Mouse (Mus musculus) T-helper 1 cell (primary cell): ENCODE data around the gene Mak.
"Not testable (repeated sequence)": the region's sequence is repeated elsewhere in the genome, so short reads cannot be mapped to it uniquely, and the experiment has no call there.

Experiments
- in situ Hi-C: fragments of 300-600 bp; cut with MboI, MseI; formaldehyde crosslinking; loops from one replicate; pipeline ENCODE4 v1.15.1; 2025; ENCODE audit warnings: high pct_unique_total_duplicates

Mak gene

DNA sequence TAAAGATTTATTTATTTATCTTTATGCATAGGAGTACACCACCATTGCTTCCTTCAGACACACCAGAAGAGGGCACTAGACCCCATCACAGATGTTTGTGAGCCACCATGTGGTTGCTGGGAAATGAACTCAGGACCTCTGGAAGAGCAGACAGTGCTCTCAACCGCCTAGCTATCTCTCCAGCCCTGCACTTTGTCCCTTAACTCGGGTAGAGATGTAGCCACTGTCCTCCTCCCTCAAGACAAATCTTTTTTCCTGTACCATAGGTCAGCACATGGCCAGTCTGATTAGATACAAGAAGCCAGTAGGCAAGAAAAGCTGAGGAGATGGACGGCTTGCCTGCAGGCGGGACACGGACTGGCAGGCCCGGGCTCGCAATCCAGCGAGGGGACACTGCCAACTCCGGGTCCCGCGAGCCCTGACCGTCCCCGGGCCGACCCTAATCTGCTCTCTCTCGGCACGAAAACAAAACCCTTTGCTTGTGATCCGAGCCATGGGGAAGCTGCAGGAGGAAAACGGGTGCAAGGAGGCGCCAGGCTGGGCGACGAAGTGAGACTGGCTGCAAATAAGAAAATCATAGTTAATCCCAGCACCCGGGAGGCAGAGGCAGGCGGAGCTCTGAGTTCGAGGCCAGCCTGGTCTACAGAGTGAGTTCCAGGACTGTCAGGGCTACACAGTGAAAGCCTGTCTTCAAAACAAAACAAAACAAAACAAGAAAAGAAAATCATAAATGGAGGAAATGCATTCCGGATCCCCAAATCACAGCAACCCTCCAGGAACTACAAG lies 79.2 kb downstream of the Mak start:
- in situ Hi-C loops, result no loop called here

DNA sequence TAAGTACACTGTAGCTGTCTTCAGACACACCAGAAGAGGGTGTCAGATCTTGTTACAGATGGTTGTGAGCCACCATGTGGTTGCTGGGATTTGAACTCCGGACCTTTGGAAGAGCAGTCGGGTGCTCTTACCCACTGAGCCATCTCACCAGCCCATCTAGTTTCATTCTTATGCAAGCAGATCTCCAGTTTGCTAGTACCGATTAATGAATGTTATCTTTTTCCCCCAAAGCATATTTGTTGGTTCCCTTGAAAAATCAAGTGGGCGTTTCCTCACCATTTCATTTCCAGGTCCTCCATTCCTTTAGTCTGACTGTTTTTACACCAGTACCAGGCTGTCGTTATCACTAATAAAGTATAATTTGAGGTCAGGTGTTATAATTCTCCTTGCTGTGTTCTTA lies 81.0 kb downstream of the Mak start:
- in situ Hi-C loops, result not testable (repeated sequence)

DNA sequence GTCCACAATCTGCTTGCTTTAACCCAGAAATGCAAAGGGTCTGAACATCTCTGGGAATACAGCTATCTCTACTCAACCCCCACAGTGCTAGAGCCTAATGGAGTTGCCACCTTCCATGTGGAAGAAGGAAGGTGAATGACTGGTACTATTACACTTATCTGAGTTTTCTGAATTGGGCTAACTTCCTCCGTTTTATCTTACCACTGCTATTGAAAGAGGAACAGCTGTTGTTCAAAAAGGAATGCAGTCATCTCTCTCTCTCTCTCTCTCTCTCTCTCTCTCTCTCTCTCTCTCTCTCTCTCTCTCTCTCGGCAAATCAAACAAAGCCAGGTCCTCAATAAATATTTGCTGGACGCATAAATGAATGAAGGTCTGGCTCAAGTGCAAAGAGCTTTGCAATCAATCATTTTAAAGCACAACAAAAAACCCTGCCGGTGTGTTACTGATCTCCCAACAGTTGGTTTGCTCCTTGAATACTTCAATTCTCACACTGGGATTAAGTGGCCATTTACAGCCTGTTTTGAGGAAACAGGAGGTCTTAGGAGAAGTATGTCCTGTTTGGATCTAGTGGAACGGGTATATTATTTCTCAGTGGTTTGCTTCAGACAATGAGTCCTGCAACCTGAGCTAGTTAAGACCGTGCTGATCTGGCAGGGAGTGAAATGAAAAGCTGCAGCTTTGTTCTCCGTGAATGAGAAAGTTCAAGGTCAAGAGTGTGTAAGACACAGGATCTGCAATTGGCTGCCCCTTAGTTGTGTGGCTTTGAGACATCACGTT lies 84.8 kb downstream of the Mak start:
- in situ Hi-C loops, result no loop called here

DNA sequence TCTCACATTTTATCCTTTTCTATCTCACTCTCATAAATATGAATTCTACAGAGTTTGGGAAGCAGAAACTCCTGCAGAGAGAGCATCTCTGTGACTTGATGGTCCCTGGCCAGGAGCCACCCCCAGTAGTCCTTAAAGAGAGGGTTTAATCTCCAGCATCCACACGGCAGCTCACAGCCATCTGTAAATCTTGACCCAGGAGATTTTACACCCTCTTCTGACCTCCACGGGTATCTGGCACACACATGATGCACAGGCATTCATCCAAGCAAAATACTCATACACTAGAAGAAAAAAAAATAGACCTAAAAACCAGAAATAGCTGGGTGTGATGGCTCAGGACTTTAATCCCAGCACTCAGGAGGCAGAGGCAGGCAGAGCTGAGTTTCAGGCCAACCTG lies 91.1 kb downstream of the Mak start:
- in situ Hi-C loops, result no loop called here

DNA sequence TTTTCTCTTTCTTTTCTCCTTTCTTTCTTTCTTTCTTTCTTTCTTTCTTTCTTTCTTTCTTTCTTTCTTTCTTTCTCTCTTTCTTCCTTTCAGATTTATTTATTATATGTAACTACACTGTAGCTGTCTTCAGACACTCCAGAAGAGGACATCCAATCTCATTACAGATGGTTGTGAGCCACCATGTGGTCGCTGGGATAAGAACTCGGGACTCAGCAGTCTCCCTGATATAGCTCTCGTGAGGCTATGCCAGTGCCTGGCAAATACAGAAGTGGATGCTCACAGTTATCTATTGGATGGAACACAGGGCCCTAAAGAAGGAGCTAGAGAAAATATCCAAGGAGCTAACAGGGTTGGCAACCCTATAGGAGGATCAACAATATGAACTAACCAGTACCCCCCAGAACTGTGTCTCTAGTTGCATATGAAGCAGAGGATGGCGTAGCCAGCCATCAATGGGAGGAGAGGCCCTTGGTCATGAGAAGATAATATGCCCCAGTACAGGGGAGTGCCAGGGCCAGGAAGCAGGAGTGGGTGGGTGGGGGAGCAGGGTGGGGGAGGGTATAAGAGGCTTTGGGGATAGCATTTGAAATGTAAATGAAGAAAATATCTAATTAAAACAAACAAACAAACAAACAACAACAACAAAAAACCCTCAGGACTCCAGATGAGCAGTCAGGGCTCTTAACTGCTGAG lies 91.8 kb downstream of the Mak start:
- in situ Hi-C loops, result not testable (repeated sequence)

DNA sequence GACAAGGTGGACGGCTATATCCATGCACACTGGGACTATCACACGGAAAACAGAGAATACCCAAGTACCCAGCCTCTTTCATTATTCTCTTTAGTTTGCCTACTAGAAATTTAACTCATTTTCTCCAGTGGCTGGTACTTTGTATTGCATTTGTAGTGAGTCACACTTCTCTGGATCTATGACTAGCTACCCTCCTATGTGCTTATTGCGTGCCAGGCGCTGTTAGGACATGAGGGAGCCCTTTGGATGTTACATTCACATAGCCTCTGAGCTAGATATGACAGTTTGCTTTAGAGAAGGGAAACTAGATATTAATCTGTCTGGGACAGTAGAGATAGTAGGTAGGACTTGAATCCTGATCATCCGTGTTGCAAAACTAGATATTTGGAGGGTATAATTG lies 93.4 kb downstream of the Mak start:
- in situ Hi-C loops, result no loop called here

DNA sequence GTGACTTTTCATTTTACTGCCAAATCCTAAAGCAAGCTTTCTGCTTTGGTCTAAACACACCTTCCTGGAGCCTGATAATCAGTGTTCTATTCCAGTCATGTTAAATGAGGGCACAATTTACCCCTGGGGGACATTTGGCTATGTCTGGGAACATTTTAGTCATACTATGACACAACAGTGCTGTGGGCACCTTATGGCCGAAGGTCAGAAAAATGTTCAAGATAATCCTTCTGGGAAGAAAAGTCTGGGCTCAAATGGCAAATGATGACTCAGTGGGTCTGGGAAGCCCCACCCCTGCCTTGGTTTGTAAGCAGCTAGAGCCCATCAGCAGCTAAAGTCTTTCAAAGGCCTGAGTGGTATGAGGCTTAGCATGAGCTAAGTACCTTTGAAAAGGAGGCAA lies 96.7 kb downstream of the Mak start:
- in situ Hi-C loops, result no loop called here

DNA sequence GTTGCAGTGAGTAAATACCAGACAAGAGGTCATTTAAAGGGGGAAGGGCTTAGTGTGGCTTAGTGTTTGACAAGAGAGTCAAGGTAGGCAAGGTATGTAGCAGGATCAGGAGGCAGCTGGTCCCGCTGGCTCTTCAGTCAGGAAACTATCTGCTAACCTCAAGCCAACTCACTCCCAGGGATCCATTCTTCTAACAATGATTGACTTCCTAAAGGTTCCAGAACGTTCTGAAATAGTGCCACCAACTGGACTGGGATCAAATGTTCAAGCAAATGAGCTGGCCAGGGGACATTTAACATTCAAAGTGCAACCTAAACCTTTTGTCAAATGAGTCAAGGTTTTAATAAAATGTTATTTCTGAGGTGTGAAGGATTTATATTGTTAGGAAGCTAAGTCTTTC lies 100.2 kb downstream of the Mak start:
- in situ Hi-C loops, result loop anchor here (10.0 kb wide), 1 partner anchor 135 kb away; no protein-coding TSS in a partner anchor

DNA sequence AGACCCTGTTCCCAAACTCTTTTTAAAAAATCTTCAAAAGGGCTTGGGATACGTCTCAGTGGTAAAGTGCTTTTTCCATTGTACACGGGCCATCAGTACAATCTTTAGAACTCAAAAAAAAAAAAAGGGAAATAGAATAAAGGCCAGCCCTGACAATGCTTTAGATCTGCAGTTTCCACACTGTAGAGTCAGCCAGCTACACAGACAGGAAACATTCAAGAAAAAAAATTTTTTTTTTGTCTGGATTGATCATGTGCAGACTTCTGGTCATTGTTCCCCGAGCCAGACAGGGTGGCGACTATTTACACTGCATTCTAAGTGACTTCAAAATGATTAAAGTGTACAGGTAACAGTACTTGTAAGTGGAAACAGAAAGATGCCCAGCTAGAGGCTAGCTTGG lies 100.9 kb downstream of the Mak start:
- in situ Hi-C loops, result loop anchor here (10.0 kb wide), 1 partner anchor 134 kb away; no protein-coding TSS in a partner anchor

DNA sequence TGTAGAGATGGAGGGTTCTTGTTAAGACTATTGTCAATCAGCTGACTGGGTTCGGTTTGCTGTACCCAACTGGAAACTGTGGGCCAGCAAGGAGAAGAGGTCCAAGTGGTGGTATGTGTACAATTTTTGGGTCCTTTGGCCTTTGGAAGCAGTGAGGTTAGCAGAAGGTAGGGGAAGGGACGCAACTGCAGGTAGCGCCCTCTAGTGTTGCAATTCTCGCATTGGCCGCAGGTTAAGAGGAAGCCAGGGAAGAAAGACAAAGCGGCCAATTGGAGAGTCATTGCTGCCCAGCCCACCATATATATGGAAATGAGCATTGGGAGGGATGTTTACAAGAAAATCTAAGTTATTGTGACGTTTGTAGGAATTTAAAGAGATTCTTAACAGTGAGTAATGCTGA lies 101.9 kb downstream of the Mak start:
- in situ Hi-C loops, result loop anchor here (10.0 kb wide), 1 partner anchor 133 kb away; no protein-coding TSS in a partner anchor
